ENCODE assay signal across 9 mouse cellular contexts in genomic region chr6:50377742-50378720, GRCm38 (mm10).
A peak's percentile ranks its signal among the peaks of the same experiment; 100 is the strongest.
DNase-seq lines count a peak whose midpoint lies in the region; ATAC-seq and TF ChIP-seq lines count a peak whose summit lies in the region.
"Had no signal": no experiment of that assay in that cellular context is flagged by ENCODE, and none has a peak within 500 bp of the region (broad histone marks: within the 10 kb centered on the region; RNA-seq: fewer than 3 reads in every experiment).

No protein-coding gene starts in this region.

- no peaks in the 10 kb centered on the region for H3K36me3 ChIP-seq in heart, adult 2 months (ENCODE audit: control insufficient read depth, insufficient read depth, low read length)
- H3K36me3 ChIP-seq in heart, postnatal 0 days (replicated peaks; ENCODE audit: control insufficient read depth, insufficient read depth, low read length) = no peaks in the 10 kb centered on the region
- no peaks in the 10 kb centered on the region for H3K36me3 ChIP-seq in neural tube, embryonic 15.5 days

- intact Hi-C loops in heart, adult 2 months (cut with DNase I) = loop anchor here (2.0 kb wide), 1 partner anchor 21 kb away; no protein-coding TSS in a partner anchor

- no peak overlapping the region for H3K9ac ChIP-seq in heart, adult 2 months (ENCODE audit: low read depth, low read length)
- no peak overlapping the region for H3K9ac ChIP-seq in heart, postnatal 0 days (replicated peaks; ENCODE audit: low read depth, low read length)
- H3K9ac ChIP-seq in neural tube, embryonic 15.5 days (replicated peaks) = no peak overlapping the region

- 0 out of 2 replicates have a peak, but pooled peaks cover 1% of the 10 kb centered on the region for H3K79me2 ChIP-seq in heart, adult 2 months (replicated peaks; ENCODE audit: control insufficient read depth, insufficient read depth, low read length)

- peaks cover 6% of the 10 kb centered on the region for H3K4me1 ChIP-seq in heart, adult 2 months (ENCODE audit: control insufficient read depth, insufficient read depth, low read length)
- peaks cover 46% of the 10 kb centered on the region for H3K4me1 ChIP-seq in heart, postnatal 0 days (ENCODE audit: control insufficient read depth, insufficient read depth)
- H3K4me1 ChIP-seq in neural tube, embryonic 15.5 days = 0 out of 2 replicates have a peak, but pooled peaks cover 6% of the 10 kb centered on the region

- WGBS in heart, adult 2 months = 59% methylated on average over 21 of the region's 21 CpGs
- WGBS in heart, postnatal 0 days = 54% methylated on average over 21 of the region's 21 CpGs
- 84% methylated on average over 21 of the region's 21 CpGs for WGBS in neural tube, embryonic 15.5 days

- H3K4me3 ChIP-seq in heart, adult 2 months = no peak overlapping the region
- H3K4me3 ChIP-seq in heart, postnatal 0 days (ENCODE audit: low read depth, low read length) = no peak overlapping the region
- H3K4me3 ChIP-seq in neural tube, embryonic 15.5 days (replicated peaks) = no peak overlapping the region

- peak; percentile 82; the same call in 1 of the 2 replicates for TF ChIP-seq EP300 in heart, adult 2 months (IDR thresholded peaks at IDR 0.05; ENCODE audit: insufficient read depth, low read depth, low read length)
- TF ChIP-seq EP300 in heart, postnatal 0 days (IDR thresholded peaks at IDR 0.05; ENCODE audit: low read depth) = no peak

- peak overlapping the region; percentile 32 for H3K27ac ChIP-seq in heart, adult 2 months
- H3K27ac ChIP-seq in heart, postnatal 0 days (ENCODE audit: low read depth) = peak overlapping the region; percentile 34
- no peak overlapping the region for H3K27ac ChIP-seq in neural tube, embryonic 15.5 days (replicated peaks)

- no peaks in the 10 kb centered on the region for H3K9me3 ChIP-seq in heart, postnatal 0 days (replicated peaks; ENCODE audit: control insufficient read depth, low read length)
- no peaks in the 10 kb centered on the region for H3K9me3 ChIP-seq in neural tube, embryonic 15.5 days (replicated peaks)

- TF ChIP-seq POLR2A in heart, adult 2 months (IDR thresholded peaks at IDR 0.05; ENCODE audit: insufficient read depth, low read depth, low read length) = no peak

- 0 out of 2 replicates have a peak, but pooled peaks have one; percentile 28 for ATAC-seq in heart, postnatal 0 days (ENCODE audit: insufficient read depth, low read depth)
- ATAC-seq in megakaryocyte, adult 5-6 weeks (ENCODE audit: poor library complexity, severe bottlenecking) = peak; percentile 70
- ATAC-seq in neural tube, embryonic 15.5 days (ENCODE audit: low FRiP score) = no peak

- no peaks in the 10 kb centered on the region for H3K27me3 ChIP-seq in heart, adult 2 months (ENCODE audit: control insufficient read depth, insufficient read depth, low read length)
- H3K27me3 ChIP-seq in heart, postnatal 0 days (ENCODE audit: control insufficient read depth, insufficient read depth, low read length) = no peaks in the 10 kb centered on the region
- no peaks in the 10 kb centered on the region for H3K27me3 ChIP-seq in neural tube, embryonic 15.5 days (replicated peaks)
- H3K27me3 ChIP-seq: Patski had no signal

- DNase-seq in heart, adult 2 months = peak in 1 of 2 experiments; percentile 68
- no peak for DNase-seq in heart, postnatal 4 days
- peak; percentile 9 to 28 for DNase-seq in CD8-positive naive resting alpha-beta T cell, adult 2 months (ENCODE audit: low read depth in 2 of 2, low spot score in 2 of 2)
- no peak for DNase-seq in heart, postnatal 0 days (ENCODE audit: low spot score)
- peak; percentile 66 for DNase-seq in yolk sac, embryonic 10.5 days (ENCODE audit: low spot score)
- no peak for DNase-seq in frontal cortex, postnatal 14 days (ENCODE audit: low spot score in 2 of 2)

- no peak for TF ChIP-seq CTCF in heart, adult 2 months (IDR thresholded peaks at IDR 0.05)
- no peak for TF ChIP-seq CTCF in heart, postnatal 0 days (IDR thresholded peaks at IDR 0.05; ENCODE audit: low read depth)

- no peak overlapping the region for H3K4me2 ChIP-seq in heart, postnatal 0 days (ENCODE audit: low read depth, low read length)
- H3K4me2 ChIP-seq in neural tube, embryonic 15.5 days = no peak overlapping the region

Comparison
In these comparisons a context has a peak if more than half of its experiments do, and no peak if none do; other contexts are left out.
1. DNase-seq: peak in CD8-positive naive resting alpha-beta T cell, adult 2 months (2 of 2) and yolk sac, embryonic 10.5 days (single experiment); none in heart, postnatal 4 days (single experiment), heart, postnatal 0 days (single experiment) and frontal cortex, postnatal 14 days (0 of 2).